Mouse (Mus musculus) brain, adult 10 weeks (tissue): Measurements from ENCODE around the gene 1700037C18Rik. TPM values are rescaled to one million over a fixed set of nuclear protein-coding genes. Genes with fewer than 3 reads are reported as not detected.

Experiments used
- polyA plus RNA-seq: library from polyadenylated mRNA; stranded (reverse); fragments of 350-450 nt; fragmentation: Illumina TruSeq; extraction: RNeasy Lipid Tissue Mini Kit (QIAGEN cat#74804); gene quantifications from one replicate; pipeline ENCODE4 v1.2.3, GENCODE M21; 2015; ENCODE audit warnings: low read depth, low replicate concordance

The 1700037C18Rik gene
- 10.2 TPM for polyA plus RNA-seq

GRCm38 (mm10) chr16:3908537-3909111 lies at the start of gene 1700037C18Rik, which contains the start of gene Cluap1:
Gene 1700037C18Rik (minus strand): TSS chr16:3908689.
Gene Cluap1 (plus strand): TSS chr16:3908801.

DNA sequence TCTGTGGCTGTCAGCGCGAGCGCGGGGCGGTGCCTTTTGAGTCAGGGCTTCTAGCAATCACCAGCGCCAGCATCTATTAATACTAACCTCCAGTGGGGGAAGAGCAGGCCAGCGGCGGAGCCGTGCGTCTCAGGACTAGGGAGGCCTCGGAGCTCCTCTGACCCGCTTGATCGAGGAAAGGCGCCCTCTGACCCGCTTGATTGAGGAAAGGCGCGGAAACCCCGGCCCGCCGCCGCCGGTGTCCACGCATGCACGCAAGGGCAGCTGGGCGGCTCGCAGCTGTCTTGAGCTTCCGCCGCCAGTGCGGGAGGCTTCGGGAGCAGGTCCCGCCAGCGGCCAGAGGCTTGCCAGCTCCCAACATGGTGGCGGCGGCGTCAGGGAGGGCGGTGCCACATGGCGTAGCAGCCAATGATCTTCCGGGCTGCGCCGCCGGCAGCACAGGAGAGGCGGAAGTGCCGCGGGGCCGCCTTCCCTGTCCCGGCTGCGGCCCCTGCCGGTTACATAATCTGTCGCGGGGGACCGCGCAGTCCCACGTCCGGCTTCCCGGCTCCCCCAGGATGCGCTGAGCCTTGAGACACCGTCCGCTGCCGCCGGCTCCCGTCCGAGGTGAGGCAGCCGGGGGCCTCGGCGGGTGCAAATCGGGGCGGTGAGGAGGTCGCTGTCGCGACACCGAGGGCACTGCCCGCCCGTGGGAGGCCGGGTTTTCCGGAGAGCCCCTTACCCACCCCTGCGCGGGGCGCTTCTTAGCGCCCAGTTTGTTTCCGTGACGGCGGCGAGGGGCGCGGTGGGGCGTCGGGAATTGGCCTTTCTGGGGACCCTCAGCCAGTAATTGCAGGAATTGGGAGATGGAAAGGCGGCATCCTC lies 24.1 kb downstream of the 1700037C18Rik start, which contains the start of the genes Zfp597 and Gm20695:
Gene Zfp597, minus strand, starts transcription at position 361 of the 864 bp plus-strand sequence.
Gene Gm20695, plus strand, starts transcription at position 448 of the 864 bp plus-strand sequence.

GRCm38 (mm10) chr16:3872216-3873047 lies 36.1 kb downstream of the 1700037C18Rik start, which contains the start of gene Naa60:
Gene Naa60 (plus strand): TSS chr16:3872375.

DNA sequence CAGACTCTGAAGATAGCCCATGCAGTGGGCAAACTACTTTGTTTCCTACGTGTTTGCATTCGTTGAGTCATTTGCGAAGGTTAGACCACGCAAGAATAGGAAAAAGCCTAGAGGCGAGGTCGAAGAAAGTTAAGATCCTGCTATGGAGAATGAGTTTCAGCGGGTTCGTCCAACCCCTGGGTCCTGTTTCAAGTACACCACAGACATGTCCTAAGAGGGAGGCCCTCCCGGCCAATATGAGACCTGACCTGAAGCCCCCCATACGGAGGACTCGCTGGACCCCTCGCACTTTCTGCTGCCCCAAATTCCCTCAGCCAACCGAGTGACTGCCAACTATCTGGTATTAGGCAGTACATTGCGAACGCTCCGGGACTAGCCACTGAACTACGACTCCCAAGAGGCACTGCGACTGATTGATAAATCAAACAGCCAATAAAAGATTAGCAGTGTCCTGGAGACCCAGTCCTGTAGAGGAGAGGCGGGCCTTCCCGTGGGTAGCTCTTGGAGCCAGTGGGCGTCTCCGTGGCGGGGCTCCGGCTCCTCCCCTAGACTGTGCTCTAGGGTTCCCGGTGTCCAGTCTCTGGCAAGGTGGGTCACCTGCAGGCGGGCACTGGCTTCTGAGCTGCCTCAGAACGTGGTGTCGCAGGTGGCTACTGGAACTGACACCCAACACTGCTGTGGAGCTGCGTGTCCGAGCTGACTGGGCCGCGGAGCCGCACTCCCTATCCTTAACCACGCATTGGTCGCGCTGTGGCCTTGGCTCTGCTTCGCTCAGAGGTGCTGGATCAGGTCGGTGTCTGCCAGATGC lies 61.6 kb downstream of the 1700037C18Rik start, which contains the start of gene Zfp174:
Gene Zfp174, plus strand, starts transcription at position 558 of the 808 bp plus-strand sequence.

Other genes with a start within 250 kb of the 1700037C18Rik start
- gene Mefv, start 190.6 kb downstream of the 1700037C18Rik start, polyA plus RNA-seq, result not detected
- 19.3 TPM for gene Zfp263, start 164.6 kb downstream of the 1700037C18Rik start, polyA plus RNA-seq
- gene Olfr15, start 77.8 kb downstream of the 1700037C18Rik start, polyA plus RNA-seq, result not detected
- gene Zfp174, start 61.4 kb downstream of the 1700037C18Rik start, polyA plus RNA-seq, result 3.3 TPM
- gene Naa60, start 36.3 kb downstream of the 1700037C18Rik start, polyA plus RNA-seq, result 105 TPM
- gene Zfp597, start 24.1 kb downstream of the 1700037C18Rik start, polyA plus RNA-seq, result 16.5 TPM
- gene Gm20695, start 24.0 kb downstream of the 1700037C18Rik start, polyA plus RNA-seq, result 0.58 TPM
- 35.0 TPM for gene Cluap1, start 112 bp upstream of the 1700037C18Rik start, polyA plus RNA-seq
- 0.82 TPM for gene Nlrc3, start 67.9 kb upstream of the 1700037C18Rik start, polyA plus RNA-seq
- gene Slx4, start 95.1 kb upstream of the 1700037C18Rik start, polyA plus RNA-seq, result 23.4 TPM
- not detected for gene Dnase1, start 128.3 kb upstream of the 1700037C18Rik start, polyA plus RNA-seq
- 71.9 TPM for gene Trap1, start 169.1 kb upstream of the 1700037C18Rik start, polyA plus RNA-seq